Mouse (Mus musculus): ENCODE measurements around the gene Pcca. TPM values are rescaled to one million over a fixed set of nuclear protein-coding genes. Genes with fewer than 3 reads are reported as not detected.

The Pcca gene
- polyA plus RNA-seq, 1 experiment from 2014 or later = 14.8 TPM

- H3K27ac ChIP-seq = no peak overlapping the region
- no peak overlapping the region for H3K4me3 ChIP-seq
- H3K4me2 ChIP-seq = no peak overlapping the region
- ATAC-seq (ENCODE audit: insufficient number of reproducible peaks, low FRiP score, low TSS enrichment, low read depth) = no peak
- H3K36me3 ChIP-seq = no peaks in the 10 kb centered on the region
- 69% methylated on average over 2 of the region's 2 CpGs for WGBS
- no peaks in the 10 kb centered on the region for H3K27me3 ChIP-seq
- H3K9me3 ChIP-seq = no peaks in the 10 kb centered on the region
- H3K4me1 ChIP-seq = no peaks in the 10 kb centered on the region
- H3K9ac ChIP-seq = no peak overlapping the region
These were observed 74.2 kb downstream of the Pcca start for GRCm38 (mm10) chr14:122608323-122608722.

DNA sequence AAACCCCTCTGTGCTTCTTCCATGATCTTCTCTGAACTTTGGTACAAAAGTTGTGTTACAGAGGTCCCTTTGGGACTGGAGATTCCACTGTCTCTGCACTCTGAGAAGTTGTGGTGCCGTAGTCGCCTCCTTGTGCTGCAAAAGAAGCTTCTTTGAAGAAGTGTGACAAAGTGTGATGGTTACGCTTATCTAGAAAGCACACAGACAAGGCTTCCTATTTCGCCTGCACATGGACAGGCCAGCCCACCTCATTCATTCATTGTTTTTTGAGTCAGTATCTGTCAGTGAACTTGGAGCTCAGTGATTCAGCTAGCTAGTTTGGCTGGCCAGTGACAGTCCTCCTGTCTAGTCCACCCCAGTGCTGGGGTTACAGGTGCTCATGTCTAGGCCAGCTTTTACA lies 76.9 kb downstream of the Pcca start:
- H3K4me1 ChIP-seq = no peaks in the 10 kb centered on the region
- ATAC-seq (ENCODE audit: insufficient number of reproducible peaks, low FRiP score, low TSS enrichment, low read depth) = no peak
- no peak overlapping the region for H3K4me3 ChIP-seq
- 88% methylated on average over 4 of the region's 4 CpGs for WGBS
- no peaks in the 10 kb centered on the region for H3K36me3 ChIP-seq
- no peaks in the 10 kb centered on the region for H3K27me3 ChIP-seq
- no peak overlapping the region for H3K9ac ChIP-seq
- no peaks in the 10 kb centered on the region for H3K9me3 ChIP-seq
- H3K27ac ChIP-seq = no peak overlapping the region
- no peak overlapping the region for H3K4me2 ChIP-seq

DNA sequence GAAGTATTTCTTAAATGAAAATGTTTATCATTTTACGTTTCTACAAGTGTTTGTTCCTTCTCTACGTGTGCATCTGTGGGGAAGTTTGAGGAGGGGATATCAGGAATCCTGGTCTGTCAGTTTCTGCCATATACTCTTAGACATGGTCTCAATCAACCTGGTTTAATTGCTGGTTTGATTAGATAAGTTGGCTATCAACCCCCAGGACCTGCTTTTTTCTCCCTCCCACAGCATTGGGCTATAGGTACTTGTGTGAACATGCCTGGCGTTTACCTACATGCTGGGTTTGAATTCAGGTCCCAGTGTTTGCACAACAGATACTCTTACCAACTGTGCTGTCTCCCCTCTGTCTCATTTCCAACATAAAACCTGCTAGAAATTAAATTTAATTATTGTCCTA lies 78.2 kb downstream of the Pcca start:
- H3K27me3 ChIP-seq = no peaks in the 10 kb centered on the region
- WGBS = 82% methylated on average over 3 of the region's 3 CpGs
- no peaks in the 10 kb centered on the region for H3K36me3 ChIP-seq
- H3K4me1 ChIP-seq = no peaks in the 10 kb centered on the region
- no peaks in the 10 kb centered on the region for H3K9me3 ChIP-seq
- H3K4me2 ChIP-seq = no peak overlapping the region
- no peak overlapping the region for H3K27ac ChIP-seq
- no peak overlapping the region for H3K9ac ChIP-seq
- H3K4me3 ChIP-seq = no peak overlapping the region
- no peak for ATAC-seq (ENCODE audit: insufficient number of reproducible peaks, low FRiP score, low TSS enrichment, low read depth)

DNA sequence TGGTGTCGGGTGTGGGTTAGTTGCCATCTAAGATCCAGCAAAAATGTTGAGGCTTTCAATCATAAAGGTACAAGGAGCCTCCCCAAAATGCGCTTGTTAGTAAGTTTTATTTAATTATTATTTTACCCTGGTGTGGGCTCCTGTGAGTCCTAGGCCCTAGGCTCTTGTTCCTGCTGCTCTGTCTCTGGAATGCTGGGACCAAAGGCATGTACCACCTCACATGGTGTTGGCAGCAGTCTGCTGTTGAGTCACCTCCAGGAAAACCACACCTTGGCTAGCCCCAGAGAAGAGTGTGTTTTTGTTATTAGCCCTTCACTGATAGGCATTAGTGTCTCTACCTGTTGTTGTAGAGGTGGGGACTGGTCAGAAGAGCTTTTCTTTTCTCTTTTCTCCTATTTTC lies 83.5 kb downstream of the Pcca start:
- 93% methylated on average over 2 of the region's 2 CpGs for WGBS
- ATAC-seq (ENCODE audit: insufficient number of reproducible peaks, low FRiP score, low TSS enrichment, low read depth) = no peak

GRCm38 (mm10) chr14:122633416-122633815 lies 99.3 kb downstream of the Pcca start:
- no peaks in the 10 kb centered on the region for H3K9me3 ChIP-seq

More for the DNA sequence above, 83.5 kb downstream of the Pcca start:
- H3K27me3 ChIP-seq = no peaks in the 10 kb centered on the region
- H3K36me3 ChIP-seq = no peaks in the 10 kb centered on the region
- no peaks in the 10 kb centered on the region for H3K9me3 ChIP-seq
- H3K4me3 ChIP-seq = no peak overlapping the region
- H3K4me1 ChIP-seq = no peaks in the 10 kb centered on the region
- no peak overlapping the region for H3K27ac ChIP-seq
- no peak overlapping the region for H3K9ac ChIP-seq
- no peak overlapping the region for H3K4me2 ChIP-seq

GRCm38 (mm10) chr14:122636601-122637000 lies 102.5 kb downstream of the Pcca start:
- H3K27ac ChIP-seq = no peak overlapping the region
- no peaks in the 10 kb centered on the region for H3K9me3 ChIP-seq
- H3K36me3 ChIP-seq = no peaks in the 10 kb centered on the region
- no peaks in the 10 kb centered on the region; the same call in 1 of the 2 replicates for H3K27me3 ChIP-seq
- no peak overlapping the region for H3K9ac ChIP-seq
- WGBS = 28% methylated on average over 6 of the region's 6 CpGs
- no peaks in the 10 kb centered on the region for H3K4me1 ChIP-seq
- H3K4me2 ChIP-seq = no peak overlapping the region
- H3K4me3 ChIP-seq = no peak overlapping the region
- no peak for ATAC-seq (ENCODE audit: insufficient number of reproducible peaks, low FRiP score, low TSS enrichment, low read depth)

More at GRCm38 (mm10) chr14:122633416-122633815, 99.3 kb downstream of the Pcca start:
- no peaks in the 10 kb centered on the region; the same call in 1 of the 2 replicates for H3K27me3 ChIP-seq
- WGBS = 96% methylated on average over 2 of the region's 2 CpGs
- no peak for ATAC-seq (ENCODE audit: insufficient number of reproducible peaks, low FRiP score, low TSS enrichment, low read depth)
- no peak overlapping the region for H3K27ac ChIP-seq
- no peak overlapping the region for H3K4me3 ChIP-seq
- no peak overlapping the region for H3K9ac ChIP-seq
- no peaks in the 10 kb centered on the region for H3K36me3 ChIP-seq
- H3K4me1 ChIP-seq = no peaks in the 10 kb centered on the region
- H3K4me2 ChIP-seq = no peak overlapping the region

- H3K4me3 ChIP-seq = no peak overlapping the region
- no peaks in the 10 kb centered on the region for H3K36me3 ChIP-seq
- H3K27me3 ChIP-seq = no peaks in the 10 kb centered on the region; the same call in 1 of the 2 replicates
- 19% methylated on average over 5 of the region's 5 CpGs for WGBS
- H3K4me1 ChIP-seq = no peaks in the 10 kb centered on the region
- no peak for ATAC-seq (ENCODE audit: insufficient number of reproducible peaks, low FRiP score, low TSS enrichment, low read depth)
- H3K27ac ChIP-seq = no peak overlapping the region
- no peak overlapping the region for H3K4me2 ChIP-seq
- no peaks in the 10 kb centered on the region for H3K9me3 ChIP-seq
- no peak overlapping the region for H3K9ac ChIP-seq
These were observed 103.9 kb downstream of the Pcca start for GRCm38 (mm10) chr14:122637798-122638555.

DNA sequence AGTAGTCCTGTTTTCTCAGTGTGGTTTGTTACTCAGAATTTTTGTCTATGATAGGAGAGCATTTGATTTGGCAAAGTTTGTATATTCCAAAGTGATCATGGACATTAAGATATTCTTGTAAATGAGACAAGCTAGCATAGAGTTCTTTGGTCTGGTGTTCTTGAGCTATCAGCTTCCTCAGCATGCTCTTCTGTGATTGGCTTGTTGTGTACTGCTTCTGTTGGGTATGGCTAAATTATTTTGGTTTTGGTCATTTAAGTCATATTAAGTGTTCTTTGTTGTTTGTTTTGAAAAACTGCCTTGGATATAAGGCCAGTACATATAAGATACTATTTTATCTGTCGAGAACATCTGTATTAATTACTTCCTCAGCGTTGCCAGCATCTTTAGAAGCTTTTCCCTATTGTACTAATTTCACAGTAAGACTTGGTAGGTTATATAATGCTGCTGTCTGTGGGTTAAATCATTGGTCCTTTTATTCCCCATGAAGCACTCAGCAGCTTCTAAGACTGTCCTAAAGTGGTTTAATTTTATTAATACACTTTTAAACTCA lies 105.1 kb downstream of the Pcca start:
- Histone ChIP-seq H3K4me3 (no peak overlapping the region), H3K27me3 (no peaks in the 10 kb centered on the region; the same call in 1 of the 2 replicates), H3K9ac (no peak overlapping the region), H3K27ac (no peak overlapping the region), H3K36me3 (no peaks in the 10 kb centered on the region), H3K9me3 (no peaks in the 10 kb centered on the region), H3K4me2 (no peak overlapping the region), H3K4me1 (no peaks in the 10 kb centered on the region)
- ATAC-seq (ENCODE audit: insufficient number of reproducible peaks, low FRiP score, low TSS enrichment, low read depth) = no peak
- 77% methylated on average over 2 of the region's 2 CpGs for WGBS

GRCm38 (mm10) chr14:122642432-122642831 lies 108.3 kb downstream of the Pcca start:
- Histone ChIP-seq H3K4me2 (no peak overlapping the region), H3K36me3 (no peaks in the 10 kb centered on the region), H3K9ac (no peak overlapping the region), H3K27ac (no peak overlapping the region), H3K27me3 (no peaks in the 10 kb centered on the region), H3K4me3 (no peak overlapping the region), H3K9me3 (no peaks in the 10 kb centered on the region), H3K4me1 (no peaks in the 10 kb centered on the region)
- ATAC-seq (ENCODE audit: insufficient number of reproducible peaks, low FRiP score, low TSS enrichment, low read depth) = no peak
- WGBS = 88% methylated on average over 1 of the region's 1 CpGs

DNA sequence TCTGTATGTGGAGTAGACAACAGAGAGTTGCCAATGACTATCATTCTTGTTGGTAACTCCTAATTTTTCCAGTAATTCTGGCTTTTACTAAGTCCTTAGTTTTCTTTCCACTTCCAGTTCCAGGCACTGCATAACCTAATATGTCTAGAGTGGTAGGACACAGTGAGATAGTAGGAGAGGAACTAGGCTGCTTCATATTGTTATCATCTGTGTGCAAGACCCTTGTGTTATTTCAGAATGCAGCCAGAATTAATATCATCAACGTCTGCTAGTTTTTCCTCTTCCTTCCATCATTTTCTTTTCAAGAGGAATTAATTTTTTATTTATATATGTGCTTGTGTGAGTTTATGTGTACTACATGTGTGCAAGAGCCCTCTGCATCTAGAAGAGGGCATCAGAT lies 114.1 kb downstream of the Pcca start:
- H3K36me3 ChIP-seq = no peaks in the 10 kb centered on the region
- no peak for ATAC-seq (ENCODE audit: insufficient number of reproducible peaks, low FRiP score, low TSS enrichment, low read depth)
- H3K4me1 ChIP-seq = no peaks in the 10 kb centered on the region
- H3K4me3 ChIP-seq = no peak overlapping the region
- no peak overlapping the region for H3K27ac ChIP-seq
- no peak overlapping the region for H3K9ac ChIP-seq
- 91% methylated on average over 1 of the region's 1 CpGs for WGBS
- no peaks in the 10 kb centered on the region for H3K27me3 ChIP-seq
- no peaks in the 10 kb centered on the region for H3K9me3 ChIP-seq
- H3K4me2 ChIP-seq = no peak overlapping the region

GRCm38 (mm10) chr14:122649336-122649950 lies 115.3 kb downstream of the Pcca start:
- Histone ChIP-seq H3K27me3 (no peaks in the 10 kb centered on the region), H3K4me3 (no peak overlapping the region), H3K4me2 (no peak overlapping the region), H3K9me3 (no peaks in the 10 kb centered on the region), H3K36me3 (no peaks in the 10 kb centered on the region), H3K27ac (no peak overlapping the region), H3K4me1 (no peaks in the 10 kb centered on the region), H3K9ac (no peak overlapping the region)
- no peak for ATAC-seq (ENCODE audit: insufficient number of reproducible peaks, low FRiP score, low TSS enrichment, low read depth)
- WGBS = 84% methylated on average over 3 of the region's 3 CpGs

- Histone ChIP-seq H3K4me3 (no peak overlapping the region), H3K4me1 (no peaks in the 10 kb centered on the region), H3K9me3 (no peaks in the 10 kb centered on the region), H3K36me3 (no peaks in the 10 kb centered on the region), H3K9ac (no peak overlapping the region), H3K4me2 (no peak overlapping the region), H3K27me3 (no peaks in the 10 kb centered on the region), H3K27ac (no peak overlapping the region)
- ATAC-seq (ENCODE audit: insufficient number of reproducible peaks, low FRiP score, low TSS enrichment, low read depth) = no peak
- 98% methylated on average over 2 of the region's 2 CpGs for WGBS
These were observed 117.6 kb downstream of the Pcca start for GRCm38 (mm10) chr14:122651681-122652080.

Measured in limb, embryonic 15.5 days (tissue).